Mouse (Mus musculus): ENCODE results near the gene Ccdc150. TPM values are rescaled to one million over a fixed set of nuclear protein-coding genes. Genes with fewer than 3 reads are reported as not detected.

The Ccdc150 gene
- polyA plus RNA-seq (2015; fragmentation: Nextera tagmentation; extraction: Ambion mirVana) = not detected in 2 replicates

- DNase-seq (ENCODE audit: low spot score) (peak; percentile 96), ATAC-seq (ENCODE audit: low FRiP score, low TSS enrichment) (peak; percentile 100)
- TF ChIP-seq EP300 (optimal IDR thresholded peaks at IDR 0.05) (no peak), CTCF (IDR thresholded peaks at IDR 0.05; ENCODE audit: low read depth) (peak; percentile 57)
- Histone ChIP-seq H3K9ac (ENCODE audit: low read length) (peak within 1 kb of the TSS; percentile 61), H3K4me1 (replicated peaks; ENCODE audit: control insufficient read depth, insufficient read depth) (0 out of 2 replicates have a peak, but pooled peaks cover 3% of the 10 kb centered on the region), H3K36me3 (ENCODE audit: control insufficient read depth, insufficient read depth, low read length) (no peaks in the 10 kb centered on the region), H3K4me3 (ENCODE audit: low read depth, low read length) (peak within 1 kb of the TSS; percentile 49), H3K4me2 (replicated peaks; ENCODE audit: low read depth) (peak within 1 kb of the TSS; percentile 69), H3K27ac (replicated peaks) (no peak within 1 kb of the TSS), H3K9me3 (ENCODE audit: control insufficient read depth, low read length) (no peaks in the 10 kb centered on the region), H3K27me3 (ENCODE audit: control insufficient read depth, insufficient read depth, low read length) (no peaks in the 10 kb centered on the region)
- 13% methylated on average over 33 of the region's 33 CpGs for WGBS
Measured at GRCm38 (mm10) chr1:54250158-54250866, at the start of gene Ccdc150. Gene Ccdc150, plus strand, starts transcription at chr1:54250683.

GRCm38 (mm10) chr1:54220273-54220672, 30.2 kb upstream of the Ccdc150 start:
- WGBS = 95% methylated on average over 3 of the region's 3 CpGs
- TF ChIP-seq CTCF (IDR thresholded peaks at IDR 0.05; ENCODE audit: low read depth) (no peak), EP300 (optimal IDR thresholded peaks at IDR 0.05) (no peak)
- no peaks in the 10 kb centered on the region for H3K9me3 ChIP-seq (ENCODE audit: control insufficient read depth, low read length)
- ATAC-seq (ENCODE audit: low FRiP score, low TSS enrichment) (no peak), DNase-seq (ENCODE audit: low spot score) (no peak)
- no peaks in the 10 kb centered on the region for H3K4me1 ChIP-seq (replicated peaks; ENCODE audit: control insufficient read depth, insufficient read depth)
- H3K4me2 ChIP-seq (replicated peaks; ENCODE audit: low read depth) = no peak overlapping the region
- no peak overlapping the region for H3K9ac ChIP-seq (ENCODE audit: low read length)
- no peak overlapping the region for H3K4me3 ChIP-seq (ENCODE audit: low read depth, low read length)
- H3K27ac ChIP-seq (replicated peaks) = no peak overlapping the region
- no peaks in the 10 kb centered on the region for H3K27me3 ChIP-seq (ENCODE audit: control insufficient read depth, insufficient read depth, low read length)
- no peaks in the 10 kb centered on the region for H3K36me3 ChIP-seq (ENCODE audit: control insufficient read depth, insufficient read depth, low read length)

GRCm38 (mm10) chr1:54242722-54243121, 7.8 kb upstream of the Ccdc150 start:
- H3K9me3 ChIP-seq (ENCODE audit: control insufficient read depth, low read length) = no peaks in the 10 kb centered on the region
- no peak for DNase-seq (ENCODE audit: low spot score)
- H3K4me2 ChIP-seq (replicated peaks; ENCODE audit: low read depth) = no peak overlapping the region
- TF ChIP-seq CTCF (IDR thresholded peaks at IDR 0.05; ENCODE audit: low read depth) (no peak), EP300 (optimal IDR thresholded peaks at IDR 0.05) (no peak)
- no peak overlapping the region for H3K9ac ChIP-seq (ENCODE audit: low read length)
- no peaks in the 10 kb centered on the region for H3K4me1 ChIP-seq (replicated peaks; ENCODE audit: control insufficient read depth, insufficient read depth)
- 95% methylated on average over 4 of the region's 4 CpGs for WGBS
- H3K27ac ChIP-seq (replicated peaks) = no peak overlapping the region
- ATAC-seq (ENCODE audit: low FRiP score, low TSS enrichment) = no peak
- H3K27me3 ChIP-seq (ENCODE audit: control insufficient read depth, insufficient read depth, low read length) = no peaks in the 10 kb centered on the region
- no peak overlapping the region for H3K4me3 ChIP-seq (ENCODE audit: low read depth, low read length)
- no peaks in the 10 kb centered on the region for H3K36me3 ChIP-seq (ENCODE audit: control insufficient read depth, insufficient read depth, low read length)

GRCm38 (mm10) chr1:54275552-54275951, 25.1 kb downstream of the Ccdc150 start:
- Histone ChIP-seq H3K9me3 (ENCODE audit: control insufficient read depth, low read length) (no peaks in the 10 kb centered on the region), H3K27ac (replicated peaks) (no peak overlapping the region), H3K9ac (ENCODE audit: low read length) (no peak overlapping the region), H3K4me1 (replicated peaks; ENCODE audit: control insufficient read depth, insufficient read depth) (no peaks in the 10 kb centered on the region), H3K27me3 (ENCODE audit: control insufficient read depth, insufficient read depth, low read length) (no peaks in the 10 kb centered on the region), H3K36me3 (ENCODE audit: control insufficient read depth, insufficient read depth, low read length) (no peaks in the 10 kb centered on the region), H3K4me3 (ENCODE audit: low read depth, low read length) (no peak overlapping the region), H3K4me2 (replicated peaks; ENCODE audit: low read depth) (no peak overlapping the region)
- 64% methylated on average over 3 of the region's 3 CpGs for WGBS
- no peak for TF ChIP-seq CTCF (IDR thresholded peaks at IDR 0.05; ENCODE audit: low read depth)
- no peak for TF ChIP-seq EP300 (optimal IDR thresholded peaks at IDR 0.05)
- ATAC-seq (ENCODE audit: low FRiP score, low TSS enrichment) = no peak
- DNase-seq (ENCODE audit: low spot score) = no peak

GRCm38 (mm10) chr1:54279628-54280027, 29.1 kb downstream of the Ccdc150 start:
- no peak overlapping the region for H3K9ac ChIP-seq (ENCODE audit: low read length)
- no peaks in the 10 kb centered on the region for H3K9me3 ChIP-seq (ENCODE audit: control insufficient read depth, low read length)
- ATAC-seq (ENCODE audit: low FRiP score, low TSS enrichment) (no peak), DNase-seq (ENCODE audit: low spot score) (no peak)
- H3K27me3 ChIP-seq (ENCODE audit: control insufficient read depth, insufficient read depth, low read length) = no peaks in the 10 kb centered on the region
- TF ChIP-seq CTCF (IDR thresholded peaks at IDR 0.05; ENCODE audit: low read depth) (no peak), EP300 (optimal IDR thresholded peaks at IDR 0.05) (no peak)
- no peaks in the 10 kb centered on the region for H3K4me1 ChIP-seq (replicated peaks; ENCODE audit: control insufficient read depth, insufficient read depth)
- H3K27ac ChIP-seq (replicated peaks) = no peak overlapping the region
- H3K4me2 ChIP-seq (replicated peaks; ENCODE audit: low read depth) = no peak overlapping the region
- WGBS = 92% methylated on average over 1 of the region's 1 CpGs
- no peaks in the 10 kb centered on the region for H3K36me3 ChIP-seq (ENCODE audit: control insufficient read depth, insufficient read depth, low read length)
- H3K4me3 ChIP-seq (ENCODE audit: low read depth, low read length) = no peak overlapping the region

- 74% methylated on average over 3 of the region's 3 CpGs for WGBS
- ATAC-seq (ENCODE audit: low FRiP score, low TSS enrichment) = no peak
- H3K36me3 ChIP-seq (ENCODE audit: control insufficient read depth, insufficient read depth, low read length) = no peaks in the 10 kb centered on the region
- no peaks in the 10 kb centered on the region for H3K9me3 ChIP-seq (ENCODE audit: control insufficient read depth, low read length)
- H3K27me3 ChIP-seq (ENCODE audit: control insufficient read depth, insufficient read depth, low read length) = no peaks in the 10 kb centered on the region
- no peak overlapping the region for H3K4me3 ChIP-seq (ENCODE audit: low read depth, low read length)
- H3K27ac ChIP-seq (replicated peaks) = no peak overlapping the region
- no peak overlapping the region for H3K4me2 ChIP-seq (replicated peaks; ENCODE audit: low read depth)
- no peaks in the 10 kb centered on the region for H3K4me1 ChIP-seq (replicated peaks; ENCODE audit: control insufficient read depth, insufficient read depth)
- TF ChIP-seq EP300 (optimal IDR thresholded peaks at IDR 0.05) (no peak), CTCF (IDR thresholded peaks at IDR 0.05; ENCODE audit: low read depth) (no peak)
- no peak for DNase-seq (ENCODE audit: low spot score)
- H3K9ac ChIP-seq (ENCODE audit: low read length) = no peak overlapping the region
Measured at GRCm38 (mm10) chr1:54280651-54281050, 30.2 kb downstream of the Ccdc150 start.
